Mouse (Mus musculus): ENCODE measurements at regions not wholly inside any gene's neighbourhood (a gene's known extent, or its start where the extent isn't known, plus 50 kb on each side); places are given as distances from the start of the nearest gene placed in this dataset.
"Not testable (repeated sequence)": the region's sequence is repeated elsewhere in the genome, so short reads cannot be mapped to it uniquely, and the experiment has no call there.

- DNase-seq: no peak
These were observed 584.8 kb upstream of the Pfkp start for GRCm38 (mm10) chr13:7233399-7233798.

- DNase-seq: no peak
These were observed 558.1 kb upstream of the Pfkp start for GRCm38 (mm10) chr13:7206626-7207211.

- DNase-seq: peak; percentile 34
These were observed 547.4 kb upstream of the Pfkp start for GRCm38 (mm10) chr13:7195990-7196389.

- DNase-seq: no peak
These were observed 533.7 kb upstream of the Pfkp start for GRCm38 (mm10) chr13:7182216-7182751.

- DNase-seq: no peak
These were observed 527.1 kb upstream of the Pfkp start for GRCm38 (mm10) chr13:7175561-7176160.

- not testable (repeated sequence) for DNase-seq
These were observed 521.5 kb upstream of the Pfkp start for GRCm38 (mm10) chr13:7170035-7170434.

GRCm38 (mm10) chr13:7146337-7146736 lies 497.8 kb upstream of the Pfkp start:
- DNase-seq: no peak

GRCm38 (mm10) chr13:7110572-7110971 lies 462.0 kb upstream of the Pfkp start:
- no peak for DNase-seq

- DNase-seq: no peak
These were observed 454.7 kb upstream of the Pfkp start for GRCm38 (mm10) chr13:7103289-7103688.

GRCm38 (mm10) chr13:7093072-7093649 lies 444.6 kb upstream of the Pfkp start:
- no peak for DNase-seq

- no peak for DNase-seq
These were observed 442.3 kb upstream of the Pfkp start for GRCm38 (mm10) chr13:7090916-7091315.

- DNase-seq: no peak
These were observed 417.6 kb upstream of the Pfkp start for GRCm38 (mm10) chr13:7066211-7066610.

- DNase-seq: no peak
These were observed 415.1 kb upstream of the Pfkp start for GRCm38 (mm10) chr13:7063717-7064116.

GRCm38 (mm10) chr13:7057545-7057944 lies 409.0 kb upstream of the Pfkp start:
- DNase-seq: no peak

All from embryo, embryonic 11 days (tissue).